Mouse (Mus musculus): ENCODE measurements around the gene Tnnt1.

- TF ChIP-seq CTCF (IDR thresholded peaks at IDR 0.05; ENCODE audit: borderline replicate concordance, control insufficient read depth, extremely low read depth, insufficient read depth, low read length, poor library complexity) (no peak), POLR2A (IDR thresholded peaks at IDR 0.05; ENCODE audit: control insufficient read depth, extremely low read depth, insufficient read depth, low read length, poor library complexity) (no peak)
Measured at GRCm38 (mm10) chr7:4464194-4464824, 51.9 kb downstream of the Tnnt1 start.
